Mouse (Mus musculus) cerebellum, adult 2 months (tissue): ENCODE measurements at regions not wholly inside any gene's neighbourhood (a gene's known extent, or its start where the extent isn't known, plus 50 kb on each side); places are given as distances from the start of the nearest gene placed in this dataset.

Experiments
- CTCF ChIP-seq: fragments of 200-500 bp; IDR thresholded peaks from 2 replicates; pipeline ENCODE4 v1.5.1; 2011; ENCODE audit warnings: low read depth, mild to moderate bottlenecking, control low read depth, low read length, moderate library complexity, borderline replicate concordance; ENCODE audit not compliant: insufficient read depth
- POLR2A ChIP-seq: fragments of 200-500 bp; IDR thresholded peaks from 2 replicates; pipeline ENCODE4 v1.6.1; 2011; ENCODE audit warnings: low read length, control low read depth, borderline replicate concordance; ENCODE audit not compliant: insufficient read depth

DNA sequence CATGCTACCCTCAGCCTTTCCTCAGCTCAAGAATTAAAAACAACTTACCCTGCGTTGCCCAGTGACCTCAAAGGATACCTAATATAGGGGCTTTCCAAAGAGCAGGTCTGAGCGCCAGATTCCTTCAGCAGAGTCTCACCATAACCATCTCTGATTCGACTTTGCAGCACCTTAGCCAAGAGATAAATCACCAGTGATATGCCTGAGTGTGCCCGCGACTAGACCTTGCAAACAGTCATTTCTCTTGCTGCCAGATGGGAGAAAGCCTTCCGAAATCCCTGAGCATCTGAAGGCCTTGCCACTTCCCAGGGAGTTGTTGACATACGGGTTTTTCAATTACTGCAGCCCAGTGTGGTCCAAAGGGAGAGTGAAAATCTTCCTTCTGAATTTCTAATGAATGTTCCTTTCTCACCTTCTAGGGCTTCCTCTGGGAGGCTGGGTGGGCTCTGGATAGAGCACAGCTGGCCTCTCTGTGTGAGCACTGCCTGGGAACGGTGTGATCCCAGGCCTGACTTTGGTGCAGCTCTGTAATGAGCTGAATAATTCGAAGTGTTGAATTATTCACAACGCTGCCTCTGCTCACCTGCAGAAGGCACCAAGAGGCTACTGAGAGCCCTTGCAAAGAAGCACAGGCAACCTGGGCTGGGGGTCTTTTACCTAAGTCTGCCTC, 396.2 kb downstream of the Fut8 start:
- TF ChIP-seq CTCF (no peak), POLR2A (no peak)
